Mouse (Mus musculus): ENCODE measurements around the gene Rad51b. TPM values are rescaled to one million over a fixed set of nuclear protein-coding genes. Genes with fewer than 3 reads are reported as not detected.

Rad51b gene
- polyA plus RNA-seq, 1 experiment from 2014 or later = 4.7 TPM

GRCm38 (mm10) chr12:79762087-79762486 is 465.0 kb downstream of the Rad51b start:
- no peak for ATAC-seq (ENCODE audit: insufficient read depth, low FRiP score, low TSS enrichment)
- H3K9me3 ChIP-seq (ENCODE audit: control insufficient read depth, low read length) = no peaks in the 10 kb centered on the region
- no peaks in the 10 kb centered on the region for H3K27me3 ChIP-seq (ENCODE audit: control insufficient read depth, insufficient read depth, low read length)
- H3K9ac ChIP-seq (ENCODE audit: low read length) = no peak overlapping the region
- no peaks in the 10 kb centered on the region for H3K4me1 ChIP-seq (ENCODE audit: control insufficient read depth, insufficient read depth, low read length)
- no peak for DNase-seq (ENCODE audit: low spot score)
- H3K4me2 ChIP-seq (ENCODE audit: low read depth) = no peak overlapping the region
- H3K4me3 ChIP-seq (ENCODE audit: low read depth, low read length) = no peak overlapping the region
- 82% methylated on average over 2 of the region's 2 CpGs for WGBS
- no peak overlapping the region for H3K27ac ChIP-seq (ENCODE audit: low read depth, low read length)
- H3K36me3 ChIP-seq (ENCODE audit: control insufficient read depth, insufficient read depth, low read length) = no peaks in the 10 kb centered on the region

DNA sequence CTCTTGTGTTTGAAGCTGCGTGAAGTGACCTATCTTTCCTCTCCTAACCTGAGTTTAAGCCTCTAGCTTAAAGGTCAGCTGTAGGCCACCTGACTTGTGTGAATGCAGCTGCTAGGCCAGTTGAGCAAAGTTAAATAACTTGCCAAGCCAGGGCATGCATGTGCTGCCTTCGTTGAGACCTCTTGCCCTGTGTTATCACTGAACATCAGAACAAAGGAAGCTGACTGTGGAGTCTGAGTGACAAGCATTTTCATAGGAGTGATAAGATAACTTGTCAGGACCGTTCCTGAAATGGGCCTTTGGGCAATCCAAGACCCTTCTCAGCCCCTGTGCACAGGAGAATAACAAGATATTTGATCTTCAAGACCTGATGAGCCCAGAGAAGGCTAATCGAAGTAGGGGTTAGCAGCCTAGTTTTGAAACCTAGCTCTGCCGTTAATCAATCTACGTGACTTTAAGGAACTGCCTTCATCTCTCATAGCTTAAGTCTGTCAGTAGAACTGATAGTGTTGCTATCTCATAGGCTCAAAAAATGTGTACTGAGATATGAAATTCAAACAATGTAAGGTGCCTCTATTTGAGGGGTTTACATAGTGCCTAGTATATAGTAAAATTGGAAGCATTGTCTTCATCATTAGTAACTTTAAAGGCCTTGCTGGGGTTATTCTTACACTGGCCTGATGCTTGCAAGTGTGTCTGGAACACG is 465.6 kb downstream of the Rad51b start:
- H3K27me3 ChIP-seq (ENCODE audit: control insufficient read depth, insufficient read depth, low read length) = no peaks in the 10 kb centered on the region
- DNase-seq (ENCODE audit: low spot score) = no peak
- 82% methylated on average over 7 of the region's 7 CpGs for WGBS

GRCm38 (mm10) chr12:79766116-79766515 is 469.0 kb downstream of the Rad51b start:
- H3K9ac ChIP-seq (ENCODE audit: low read length) = no peak overlapping the region
- no peak overlapping the region for H3K4me3 ChIP-seq (ENCODE audit: low read depth, low read length)
- no peak for ATAC-seq (ENCODE audit: insufficient read depth, low FRiP score, low TSS enrichment)
- H3K27ac ChIP-seq (ENCODE audit: low read depth, low read length) = no peak overlapping the region
- no peaks in the 10 kb centered on the region for H3K9me3 ChIP-seq (ENCODE audit: control insufficient read depth, low read length)
- H3K4me2 ChIP-seq (ENCODE audit: low read depth) = no peak overlapping the region
- no peak for DNase-seq (ENCODE audit: low spot score)
- 83% methylated on average over 6 of the region's 6 CpGs for WGBS
- H3K4me1 ChIP-seq (ENCODE audit: control insufficient read depth, insufficient read depth, low read length) = no peaks in the 10 kb centered on the region
- no peaks in the 10 kb centered on the region for H3K36me3 ChIP-seq (ENCODE audit: control insufficient read depth, insufficient read depth, low read length)
- no peaks in the 10 kb centered on the region for H3K27me3 ChIP-seq (ENCODE audit: control insufficient read depth, insufficient read depth, low read length)

More for the DNA sequence above, 465.6 kb downstream of the Rad51b start:
- Histone ChIP-seq H3K4me3 (ENCODE audit: low read depth, low read length) (no peak overlapping the region), H3K4me1 (ENCODE audit: control insufficient read depth, insufficient read depth, low read length) (no peaks in the 10 kb centered on the region), H3K27ac (ENCODE audit: low read depth, low read length) (no peak overlapping the region), H3K9ac (ENCODE audit: low read length) (no peak overlapping the region), H3K9me3 (ENCODE audit: control insufficient read depth, low read length) (no peaks in the 10 kb centered on the region), H3K36me3 (ENCODE audit: control insufficient read depth, insufficient read depth, low read length) (no peaks in the 10 kb centered on the region), H3K4me2 (ENCODE audit: low read depth) (no peak overlapping the region)
- no peak for ATAC-seq (ENCODE audit: insufficient read depth, low FRiP score, low TSS enrichment)

- Histone ChIP-seq H3K4me1 (ENCODE audit: control insufficient read depth, insufficient read depth, low read length) (no peaks in the 10 kb centered on the region), H3K9ac (ENCODE audit: low read length) (no peak overlapping the region), H3K27me3 (ENCODE audit: control insufficient read depth, insufficient read depth, low read length) (no peaks in the 10 kb centered on the region), H3K4me3 (ENCODE audit: low read depth, low read length) (no peak overlapping the region), H3K4me2 (ENCODE audit: low read depth) (no peak overlapping the region), H3K9me3 (ENCODE audit: control insufficient read depth, low read length) (no peaks in the 10 kb centered on the region), H3K36me3 (ENCODE audit: control insufficient read depth, insufficient read depth, low read length) (no peaks in the 10 kb centered on the region), H3K27ac (ENCODE audit: low read depth, low read length) (no peak overlapping the region)
- ATAC-seq (ENCODE audit: insufficient read depth, low FRiP score, low TSS enrichment) = no peak
- WGBS = 92% methylated on average over 7 of the region's 7 CpGs
- DNase-seq (ENCODE audit: low spot score) = no peak
These were observed 471.8 kb downstream of the Rad51b start for GRCm38 (mm10) chr12:79768741-79769322.

DNA sequence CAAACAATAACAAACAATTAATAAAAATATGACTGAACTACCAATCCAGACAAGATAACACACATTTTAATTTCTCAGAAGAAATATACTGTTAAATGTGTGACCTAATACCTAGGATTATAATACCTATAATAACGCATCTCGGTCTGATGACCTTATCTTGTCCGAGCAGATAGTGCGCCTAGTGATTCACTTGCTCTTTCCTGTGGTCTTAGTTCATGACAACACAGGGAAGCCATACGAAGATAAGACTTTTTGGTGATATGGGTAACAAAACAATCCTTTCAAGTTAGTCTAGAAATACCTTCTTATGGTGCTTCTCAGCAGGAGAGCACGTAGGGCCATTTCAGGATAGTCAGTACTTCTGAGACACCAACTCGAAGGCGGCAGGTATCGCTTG is 472.7 kb downstream of the Rad51b start:
- H3K9ac ChIP-seq (ENCODE audit: low read length) = no peak overlapping the region
- no peaks in the 10 kb centered on the region for H3K36me3 ChIP-seq (ENCODE audit: control insufficient read depth, insufficient read depth, low read length)
- no peak overlapping the region for H3K27ac ChIP-seq (ENCODE audit: low read depth, low read length)
- 94% methylated on average over 9 of the region's 9 CpGs for WGBS
- DNase-seq (ENCODE audit: low spot score) = no peak
- no peaks in the 10 kb centered on the region for H3K9me3 ChIP-seq (ENCODE audit: control insufficient read depth, low read length)
- no peak overlapping the region for H3K4me2 ChIP-seq (ENCODE audit: low read depth)
- no peaks in the 10 kb centered on the region for H3K4me1 ChIP-seq (ENCODE audit: control insufficient read depth, insufficient read depth, low read length)
- no peak for ATAC-seq (ENCODE audit: insufficient read depth, low FRiP score, low TSS enrichment)
- no peaks in the 10 kb centered on the region for H3K27me3 ChIP-seq (ENCODE audit: control insufficient read depth, insufficient read depth, low read length)
- no peak overlapping the region for H3K4me3 ChIP-seq (ENCODE audit: low read depth, low read length)

- no peak overlapping the region for H3K4me3 ChIP-seq (ENCODE audit: low read depth, low read length)
- no peaks in the 10 kb centered on the region for H3K36me3 ChIP-seq (ENCODE audit: control insufficient read depth, insufficient read depth, low read length)
- DNase-seq (ENCODE audit: low spot score) (no peak), ATAC-seq (ENCODE audit: insufficient read depth, low FRiP score, low TSS enrichment) (no peak)
- no peak overlapping the region for H3K9ac ChIP-seq (ENCODE audit: low read length)
- H3K4me2 ChIP-seq (ENCODE audit: low read depth) = no peak overlapping the region
- 95% methylated on average over 4 of the region's 4 CpGs for WGBS
- no peaks in the 10 kb centered on the region for H3K4me1 ChIP-seq (ENCODE audit: control insufficient read depth, insufficient read depth, low read length)
- no peak overlapping the region for H3K27ac ChIP-seq (ENCODE audit: low read depth, low read length)
- no peaks in the 10 kb centered on the region for H3K27me3 ChIP-seq (ENCODE audit: control insufficient read depth, insufficient read depth, low read length)
- no peaks in the 10 kb centered on the region for H3K9me3 ChIP-seq (ENCODE audit: control insufficient read depth, low read length)
These were observed 474.1 kb downstream of the Rad51b start for GRCm38 (mm10) chr12:79771194-79771593.

GRCm38 (mm10) chr12:79771741-79772140 is 474.7 kb downstream of the Rad51b start:
- ATAC-seq (ENCODE audit: insufficient read depth, low FRiP score, low TSS enrichment) = no peak
- Histone ChIP-seq H3K36me3 (ENCODE audit: control insufficient read depth, insufficient read depth, low read length) (no peaks in the 10 kb centered on the region), H3K4me1 (ENCODE audit: control insufficient read depth, insufficient read depth, low read length) (no peaks in the 10 kb centered on the region), H3K9me3 (ENCODE audit: control insufficient read depth, low read length) (no peaks in the 10 kb centered on the region), H3K27ac (ENCODE audit: low read depth, low read length) (no peak overlapping the region), H3K4me3 (ENCODE audit: low read depth, low read length) (no peak overlapping the region), H3K9ac (ENCODE audit: low read length) (no peak overlapping the region), H3K4me2 (ENCODE audit: low read depth) (no peak overlapping the region), H3K27me3 (ENCODE audit: control insufficient read depth, insufficient read depth, low read length) (no peaks in the 10 kb centered on the region)
- WGBS = 94% methylated on average over 3 of the region's 3 CpGs
- no peak for DNase-seq (ENCODE audit: low spot score)

GRCm38 (mm10) chr12:79773246-79773645 is 476.2 kb downstream of the Rad51b start:
- ATAC-seq (ENCODE audit: insufficient read depth, low FRiP score, low TSS enrichment) = no peak
- Histone ChIP-seq H3K9ac (ENCODE audit: low read length) (no peak overlapping the region), H3K4me2 (ENCODE audit: low read depth) (no peak overlapping the region), H3K36me3 (ENCODE audit: control insufficient read depth, insufficient read depth, low read length) (no peaks in the 10 kb centered on the region), H3K9me3 (ENCODE audit: control insufficient read depth, low read length) (no peaks in the 10 kb centered on the region), H3K4me1 (ENCODE audit: control insufficient read depth, insufficient read depth, low read length) (no peaks in the 10 kb centered on the region), H3K27me3 (ENCODE audit: control insufficient read depth, insufficient read depth, low read length) (no peaks in the 10 kb centered on the region), H3K27ac (ENCODE audit: low read depth, low read length) (no peak overlapping the region), H3K4me3 (ENCODE audit: low read depth, low read length) (no peak overlapping the region)
- no peak for DNase-seq (ENCODE audit: low spot score)
- 88% methylated on average over 4 of the region's 4 CpGs for WGBS

- H3K9me3 ChIP-seq (ENCODE audit: control insufficient read depth, low read length) = no peaks in the 10 kb centered on the region
- H3K4me3 ChIP-seq (ENCODE audit: low read depth, low read length) = no peak overlapping the region
- DNase-seq (ENCODE audit: low spot score) (no peak), ATAC-seq (ENCODE audit: insufficient read depth, low FRiP score, low TSS enrichment) (no peak)
- H3K27me3 ChIP-seq (ENCODE audit: control insufficient read depth, insufficient read depth, low read length) = no peaks in the 10 kb centered on the region
- 83% methylated on average over 4 of the region's 4 CpGs for WGBS
- no peak overlapping the region for H3K27ac ChIP-seq (ENCODE audit: low read depth, low read length)
- H3K9ac ChIP-seq (ENCODE audit: low read length) = no peak overlapping the region
- no peaks in the 10 kb centered on the region for H3K4me1 ChIP-seq (ENCODE audit: control insufficient read depth, insufficient read depth, low read length)
- H3K36me3 ChIP-seq (ENCODE audit: control insufficient read depth, insufficient read depth, low read length) = no peaks in the 10 kb centered on the region
- H3K4me2 ChIP-seq (ENCODE audit: low read depth) = no peak overlapping the region
These were observed 477.5 kb downstream of the Rad51b start for GRCm38 (mm10) chr12:79774571-79774970.

All from neural tube, embryonic 11.5 days (tissue).